Mouse (Mus musculus) erythroblast, embryonic 14.5 days (primary cell): ENCODE measurements around the gene Tank.

Source experiments
- GATA1 ChIP-seq: IDR thresholded peaks from 2 replicates; pipeline ENCODE4 v1.6.1; 2012; ENCODE audit warnings: low read length, inconsistent platforms, mixed read lengths
- TAL1 ChIP-seq: IDR thresholded peaks from 3 replicates; pipeline ENCODE4 v1.6.1; 2012; ENCODE audit warnings: low read length, inconsistent platforms, mixed read lengths

DNA sequence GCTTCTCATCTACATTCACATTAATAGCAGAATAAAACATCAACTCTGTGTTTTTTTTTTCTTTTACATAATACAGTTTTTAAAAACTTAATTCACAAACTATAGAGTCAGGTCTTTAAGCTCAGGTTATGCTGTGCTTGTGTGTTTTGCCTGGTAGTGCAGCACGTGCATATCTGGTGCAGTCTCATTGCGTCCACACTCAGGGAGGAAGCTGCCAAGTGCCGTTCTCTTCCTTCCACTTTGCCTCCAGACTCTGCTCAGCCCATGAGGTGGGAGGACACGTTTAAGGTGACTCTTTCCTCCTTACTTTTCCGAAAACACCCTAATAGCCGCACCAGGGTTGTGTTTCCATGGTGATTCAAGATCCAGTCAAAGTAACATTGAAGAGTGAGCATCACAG is 59.8 kb downstream of the Tank start:
- no peak for TF ChIP-seq GATA1
- no peak for TF ChIP-seq TAL1
